ENCODE assay signal across 28 mouse cellular contexts in genomic region chr6:53926197-53926596, GRCm38 (mm10). TPM values are rescaled to one million over a fixed set of nuclear protein-coding genes. Genes with fewer than 3 reads are reported as not detected.
"Had no signal": no experiment of that assay in that cellular context is flagged by ENCODE, and none has a peak within 500 bp of the region (broad histone marks: within the 10 kb centered on the region; RNA-seq: fewer than 3 reads in every experiment).

No protein-coding gene starts in this region.

- ATAC-seq: intestine, postnatal 0 days; liver, postnatal 0 days; midbrain, embryonic 13.5 days; midbrain, embryonic 16.5 days had no signal

- H3K4me3 ChIP-seq: layer of hippocampus, adult 2 months; midbrain, embryonic 13.5 days; myocyte; neural tube, embryonic 13.5 days had no signal

- H3K36me3 ChIP-seq: midbrain, embryonic 13.5 days; neural tube, embryonic 13.5 days had no signal

- H3K9ac ChIP-seq: liver, embryonic 14.5 days; liver, postnatal 0 days; midbrain, embryonic 13.5 days; neural tube, embryonic 13.5 days had no signal

- H3K4me1 ChIP-seq: midbrain, embryonic 13.5 days; neural tube, embryonic 13.5 days had no signal

- H3K4me2 ChIP-seq: liver, embryonic 11.5 days; midbrain, embryonic 13.5 days; neural tube, embryonic 13.5 days had no signal

- H3K27ac ChIP-seq: kidney, postnatal 0 days; layer of hippocampus, adult 2 months; liver, embryonic 14.5 days; midbrain, embryonic 13.5 days; neural tube, embryonic 13.5 days; stomach, postnatal 0 days had no signal

- H3K27me3 ChIP-seq: midbrain, embryonic 13.5 days; neural tube, embryonic 13.5 days had no signal

- DNase-seq: kidney, adult 2 months; kidney, postnatal 25 days; layer of hippocampus, adult 9-11 months; liver, postnatal 0 days; right cerebral cortex, adult 18-20 months; right cerebral cortex, postnatal 14 days; right cerebral cortex, postnatal 4 days; thymus, adult 2 months; thymus, postnatal 14 days; thymus, postnatal 4 days had no signal

- H3K9me3 ChIP-seq: midbrain, embryonic 13.5 days; neural tube, embryonic 13.5 days had no signal

RNA-seq across cellular contexts. Expression of gene Cpvl, which starts 52.3 kb away (rescaled TPM):
- total RNA-seq: layer of hippocampus, adult 2 months; left cerebral cortex, adult 18-20 months; left cerebral cortex, postnatal 36 days; megakaryocyte progenitor cell, adult 5-6 weeks; megakaryocyte-erythroid progenitor cell, adult 5-6 weeks; monocyte, adult 5-6 weeks; neutrophil, adult 5-6 weeks had no signal
- polyA plus RNA-seq: intestine, embryonic 14.5 days; liver, embryonic 11.5 days; liver, embryonic 14.5 days; liver, postnatal 0 days; midbrain, embryonic 13.5 days; midbrain, embryonic 16.5 days; myocyte; neural tube, embryonic 13.5 days; stomach, embryonic 14.5 days; thymus, adult 2 months had no signal
